Mouse (Mus musculus): ENCODE data around the gene Tm9sf3.

Gene Tm9sf3

GRCm38 (mm10) chr19:41165144-41165913 is 98.5 kb downstream of the Tm9sf3 start:
- no peak for DNase-seq

GRCm38 (mm10) chr19:41164447-41165095 is 99.2 kb downstream of the Tm9sf3 start:
- no peak for DNase-seq
